Mouse (Mus musculus): ENCODE measurements at regions not wholly inside any gene's neighbourhood (a gene's known extent, or its start where the extent isn't known, plus 50 kb on each side); places are given as distances from the start of the nearest gene placed in this dataset.

GRCm38 (mm10) chr1:157014532-157015497, 75.4 kb upstream of the Ralgps2 start:
- no peak for DNase-seq (ENCODE audit: low spot score)

GRCm38 (mm10) chr1:157013669-157014048, 74.2 kb upstream of the Ralgps2 start:
- no peak for DNase-seq (ENCODE audit: low spot score)

DNA sequence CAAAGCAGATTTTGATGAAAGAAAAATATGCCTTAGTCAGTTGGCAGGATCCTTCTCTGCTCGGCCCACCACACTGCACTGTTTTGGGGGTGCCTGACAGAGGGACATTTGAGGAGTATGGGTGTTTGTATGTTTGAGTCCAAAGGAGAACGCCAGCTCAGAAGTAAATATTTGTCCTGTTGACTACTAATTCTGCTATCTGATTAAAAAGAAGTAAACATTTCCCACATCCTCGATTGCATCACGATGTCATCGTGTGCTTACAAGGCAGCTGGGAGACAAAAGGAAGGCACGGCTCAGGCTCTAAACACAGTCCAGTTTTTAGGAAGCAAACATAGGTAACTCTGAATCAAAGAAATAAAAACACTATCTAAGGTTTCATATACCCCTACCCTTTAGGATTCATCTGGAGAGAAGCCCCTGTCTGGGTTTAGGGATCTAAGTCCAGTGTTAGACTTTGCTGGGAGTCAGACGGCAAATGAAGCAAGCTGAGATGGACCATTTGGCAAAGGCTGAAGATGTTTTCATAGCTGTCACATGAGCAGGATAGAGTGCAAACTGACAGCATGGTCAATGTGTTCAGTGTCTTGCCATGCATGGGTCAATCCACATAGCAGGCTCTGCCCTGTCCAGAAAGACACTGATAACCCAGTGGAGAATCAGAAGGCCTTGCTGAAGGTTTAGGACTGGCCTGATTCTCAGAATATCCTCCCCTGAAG, 73.7 kb upstream of the Ralgps2 start:
- no peak for DNase-seq (ENCODE audit: low spot score)

DNA sequence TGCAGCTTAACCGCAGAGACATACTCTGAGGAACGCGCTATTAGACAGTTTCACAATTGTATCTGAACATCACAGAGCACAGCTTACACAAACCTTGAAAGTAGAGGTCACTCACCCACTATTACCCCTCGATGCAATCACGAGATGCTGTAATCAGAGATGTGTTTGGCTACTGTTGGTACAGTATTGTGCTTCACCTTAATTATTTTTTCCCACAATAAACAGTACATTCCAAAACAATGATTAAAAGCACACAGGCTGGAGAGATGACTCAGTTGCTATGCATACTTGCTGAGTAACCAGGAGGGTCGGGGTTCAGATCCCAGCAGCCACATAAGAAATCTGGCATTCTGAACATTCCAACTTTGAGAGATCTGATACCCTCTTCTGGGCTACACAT, 71.8 kb upstream of the Ralgps2 start:
- no peak for DNase-seq (ENCODE audit: low spot score)

DNA sequence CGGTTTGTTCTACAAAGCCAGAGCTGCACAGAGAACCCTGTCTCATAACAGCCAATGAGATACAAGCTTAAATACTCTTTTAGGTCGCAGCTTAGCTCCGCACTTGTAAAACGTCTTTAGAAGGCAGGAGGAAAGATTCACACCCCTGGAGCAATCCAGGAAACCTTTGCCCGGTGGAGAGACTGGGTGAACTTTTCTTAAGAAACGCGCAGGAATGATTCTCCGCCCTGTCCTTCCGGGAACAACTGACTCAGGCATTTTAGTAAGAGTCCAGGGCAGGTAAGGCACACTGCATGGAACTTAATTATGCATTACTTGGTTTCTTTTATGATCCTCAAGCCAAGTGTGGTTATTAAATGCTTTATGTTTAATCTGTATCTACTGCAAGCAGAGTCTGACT, 70.0 kb upstream of the Ralgps2 start:
- no peak for DNase-seq (ENCODE audit: low spot score)

DNA sequence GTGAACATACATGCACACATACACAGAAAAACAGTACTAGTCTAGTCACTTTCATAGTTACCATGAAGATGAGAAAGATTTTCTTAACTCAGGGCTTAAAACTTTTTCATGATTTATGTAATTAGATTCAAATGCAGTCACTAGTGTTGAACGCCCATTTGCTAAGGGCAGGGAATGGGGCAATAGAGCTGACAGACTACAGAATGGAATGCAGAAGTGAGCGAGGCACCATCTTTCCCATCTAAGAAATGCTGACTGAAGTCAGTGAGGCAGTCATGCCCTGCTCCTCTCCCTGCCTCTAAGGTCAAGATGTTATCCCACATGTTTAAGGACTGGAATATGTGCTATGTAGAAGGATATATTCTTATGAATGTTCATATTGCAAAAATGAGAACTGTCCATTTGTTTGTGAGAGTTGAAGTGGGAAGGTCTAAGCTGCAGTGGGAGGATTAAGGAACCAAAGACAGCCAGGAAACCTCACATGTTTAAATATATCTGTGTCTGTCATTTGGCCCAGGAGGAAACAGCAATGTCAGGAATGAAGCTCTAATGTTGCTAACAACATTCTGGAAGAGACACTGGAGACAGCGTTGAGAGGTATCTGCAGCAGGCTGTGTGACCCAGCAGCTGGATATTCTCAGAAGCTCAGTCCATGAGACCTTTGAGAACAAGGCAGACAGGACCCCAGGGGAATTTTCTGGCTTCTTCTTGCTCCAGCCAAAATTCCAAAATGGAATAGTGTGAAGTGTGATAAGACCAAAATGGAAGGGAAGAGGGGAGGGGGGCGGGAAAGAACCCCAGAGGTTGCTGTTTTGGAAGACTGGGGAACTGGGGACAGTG, 68.7 kb upstream of the Ralgps2 start:
- no peak for DNase-seq (ENCODE audit: low spot score)

DNA sequence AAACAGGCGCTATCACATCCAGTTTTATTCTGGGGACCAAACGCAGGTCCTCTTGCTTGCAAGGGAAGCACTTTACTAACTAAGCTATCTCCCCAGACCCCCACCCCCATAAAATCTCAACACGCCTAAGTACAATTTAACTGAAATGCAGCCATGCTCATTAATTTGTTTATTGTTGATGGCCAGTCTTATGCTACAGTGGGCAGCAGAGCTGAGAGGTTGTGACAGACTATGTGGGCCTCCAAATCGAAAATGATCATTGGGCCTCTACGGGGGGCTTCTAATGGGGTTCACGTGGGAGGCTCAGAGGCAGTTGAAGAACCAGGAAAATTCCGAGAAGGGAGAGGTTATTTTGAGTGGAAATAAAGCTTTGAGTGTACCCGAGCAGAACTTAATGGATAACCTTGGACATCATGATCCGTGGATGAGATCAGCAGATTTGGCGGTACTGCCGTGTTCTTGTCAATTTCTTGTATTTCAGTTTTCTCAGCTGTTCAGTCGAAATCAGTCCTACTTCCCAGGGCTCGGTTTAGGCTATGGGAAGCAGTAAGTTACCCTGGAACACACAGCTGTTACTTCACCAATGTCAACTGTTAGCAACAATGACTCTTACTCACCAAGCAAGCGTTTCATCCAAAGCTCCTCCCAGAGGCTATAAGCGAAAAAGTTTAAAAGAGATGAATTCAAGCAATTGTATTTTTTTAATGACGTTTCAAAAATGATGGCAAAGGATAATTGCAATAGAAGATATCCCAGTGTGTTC, 65.1 kb upstream of the Ralgps2 start:
- DNase-seq (ENCODE audit: low spot score), result no peak

DNA sequence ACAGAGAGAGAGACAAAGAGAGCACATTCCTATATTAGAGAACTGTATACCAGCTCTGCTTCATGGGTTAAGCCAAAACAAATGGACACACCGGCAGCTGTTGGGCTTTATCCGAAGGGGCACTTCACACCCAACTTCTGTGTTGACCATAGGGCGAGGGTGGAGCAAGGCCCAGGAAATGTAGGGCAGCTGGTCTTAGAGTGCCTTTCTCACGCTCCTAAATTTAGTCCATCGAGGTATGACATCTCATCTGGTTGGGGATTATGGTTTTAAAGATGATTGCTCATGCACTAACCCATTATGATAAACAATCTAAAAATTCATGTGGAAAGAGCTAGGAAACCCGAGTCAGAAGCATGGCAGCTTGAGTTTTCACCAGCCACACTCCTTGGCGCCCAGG, 63.6 kb upstream of the Ralgps2 start:
- no peak for DNase-seq (ENCODE audit: low spot score)

DNA sequence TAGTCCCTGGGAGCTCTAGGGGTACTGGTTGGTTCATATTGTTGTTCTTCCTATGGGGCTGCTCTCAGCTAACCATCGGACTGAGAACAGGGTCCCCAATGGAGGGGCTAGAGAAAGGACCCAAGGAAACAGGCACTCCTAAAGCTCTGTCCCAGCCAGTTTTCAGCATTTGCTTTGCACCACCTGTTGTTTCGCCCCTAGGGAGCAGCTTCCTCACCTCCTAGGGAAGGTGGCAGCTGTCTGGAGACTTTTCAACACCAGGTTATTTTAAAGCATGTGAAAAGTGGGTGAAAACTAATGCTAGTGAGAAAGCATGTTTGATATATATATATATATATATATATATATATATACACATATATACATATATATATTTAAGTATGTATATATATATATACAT, 62.8 kb upstream of the Ralgps2 start:
- DNase-seq (ENCODE audit: low spot score), result no peak

DNA sequence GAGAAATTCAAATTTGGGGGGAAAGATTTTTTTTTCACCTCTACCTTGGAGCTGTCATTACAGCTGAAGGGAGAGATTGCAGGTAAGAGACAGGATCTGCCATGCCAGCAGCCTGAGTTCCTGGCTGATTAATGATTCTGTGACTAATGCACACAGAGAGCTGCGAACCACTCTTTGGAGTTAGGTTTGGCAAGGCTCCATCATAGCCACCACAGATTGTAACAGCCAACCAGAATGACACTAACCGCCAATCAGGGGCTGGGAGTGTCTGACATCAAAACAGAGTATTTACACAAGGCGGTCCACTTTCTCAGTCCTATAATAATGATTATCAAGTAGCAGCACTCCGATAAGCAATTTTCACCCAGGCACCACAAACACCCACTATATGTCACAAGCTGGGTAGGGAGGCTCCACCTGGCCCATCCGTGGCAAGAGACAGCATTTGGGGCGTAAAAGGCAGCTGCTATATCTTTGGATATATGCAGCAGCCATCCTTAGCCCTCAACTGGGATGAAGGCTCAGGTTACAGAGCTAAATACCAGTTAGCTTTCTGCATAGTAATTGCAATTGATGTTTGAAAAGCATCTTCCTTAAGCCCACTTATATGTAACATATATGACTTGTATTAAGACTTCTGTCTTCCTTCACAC, 61.7 kb upstream of the Ralgps2 start:
- DNase-seq (ENCODE audit: low spot score), result no peak

- DNase-seq (ENCODE audit: low spot score), result no peak
These were observed 60.5 kb upstream of the Ralgps2 start for GRCm38 (mm10) chr1:156999947-157000346.

GRCm38 (mm10) chr1:156999272-156999671, 59.8 kb upstream of the Ralgps2 start:
- DNase-seq (ENCODE audit: low spot score), result no peak

DNA sequence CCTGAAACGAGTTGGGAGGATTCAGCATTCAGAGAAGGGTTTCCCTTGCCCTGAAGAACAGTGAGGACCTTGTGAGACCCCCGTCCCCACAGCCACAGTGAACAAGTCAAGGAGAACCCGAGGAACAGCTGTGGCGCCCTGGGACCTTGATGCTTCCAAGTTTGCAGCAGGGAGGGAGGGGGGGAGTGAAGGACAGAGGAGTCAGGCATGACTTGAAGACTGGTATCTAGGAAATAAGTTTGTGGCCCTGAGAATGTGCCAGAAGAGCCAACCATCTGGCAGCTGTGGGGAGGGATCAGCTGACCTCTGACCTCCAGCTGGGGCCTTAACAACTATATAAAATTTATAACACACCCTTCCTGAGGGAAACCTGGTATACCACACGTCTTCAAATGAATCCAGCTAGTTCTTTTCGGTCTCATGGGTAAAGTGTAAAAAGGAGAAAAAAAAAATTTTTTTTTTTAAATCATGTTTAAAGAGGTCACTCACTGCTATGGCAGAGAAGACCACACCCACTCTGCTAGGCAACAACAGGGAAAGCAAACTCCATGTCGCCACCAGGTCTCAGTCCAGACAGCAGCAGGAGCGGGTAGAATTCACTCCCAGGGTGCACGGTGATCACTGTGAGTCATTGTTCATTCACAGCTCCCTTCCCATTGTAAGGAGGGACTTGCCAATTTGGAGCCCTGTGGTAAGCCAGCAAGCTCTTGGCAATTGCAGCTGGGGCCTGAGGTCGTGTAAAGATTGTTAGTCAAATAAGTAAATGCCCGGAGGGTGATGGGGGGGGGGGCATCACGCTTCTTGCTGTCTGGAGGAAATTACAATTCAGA, 58.3 kb upstream of the Ralgps2 start:
- DNase-seq (ENCODE audit: low spot score), result no peak

DNA sequence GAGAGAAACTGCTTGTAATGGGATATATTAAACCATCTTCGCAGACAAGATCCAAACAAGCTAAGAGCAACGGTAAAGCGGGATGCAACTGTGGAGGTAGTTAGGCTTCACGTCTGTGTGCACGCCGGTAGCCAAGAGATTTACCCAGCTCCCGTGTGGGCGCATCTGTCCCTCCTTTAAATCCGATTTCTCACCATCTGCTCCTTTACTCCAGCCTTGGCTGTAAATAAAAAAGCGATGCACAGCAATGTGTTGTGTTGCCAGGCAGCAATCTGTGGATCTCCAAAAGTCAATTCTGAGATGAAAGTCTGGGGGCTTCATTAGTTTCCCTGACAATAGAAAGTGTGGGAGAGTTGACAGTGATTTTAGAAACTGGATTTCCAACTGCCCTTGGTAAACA, 57.6 kb upstream of the Ralgps2 start:
- no peak for DNase-seq (ENCODE audit: low spot score)

- no peak for DNase-seq (ENCODE audit: low spot score)
These were observed 56.9 kb upstream of the Ralgps2 start for GRCm38 (mm10) chr1:156996084-156996880.

- no peak for DNase-seq (ENCODE audit: low spot score)
These were observed 55.9 kb upstream of the Ralgps2 start for GRCm38 (mm10) chr1:156995180-156995951.

- DNase-seq (ENCODE audit: low spot score), result no peak
These were observed 55.2 kb upstream of the Ralgps2 start for GRCm38 (mm10) chr1:156994644-156995016.

GRCm38 (mm10) chr1:156994005-156994643, 54.7 kb upstream of the Ralgps2 start:
- no peak for DNase-seq (ENCODE audit: low spot score)
